8 mouse cellular contexts compared by ENCODE assay signal in the genomic region with DNA sequence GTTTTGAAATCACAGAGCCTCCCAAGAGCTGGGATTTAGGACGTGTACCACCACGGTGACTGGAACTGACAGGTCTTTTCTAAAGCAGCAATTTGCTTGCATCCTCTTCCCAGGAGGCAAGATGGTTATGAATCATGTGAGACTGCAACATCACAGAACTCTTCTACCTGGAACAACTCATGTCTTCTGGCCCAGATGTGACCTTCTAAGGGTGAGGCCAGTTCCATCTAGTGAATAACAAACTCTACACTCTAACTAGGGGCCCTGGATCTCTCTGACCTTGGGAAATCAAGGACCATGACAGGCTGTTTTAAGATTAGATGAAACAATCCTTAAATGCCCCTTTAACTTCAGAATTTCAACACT. TPM values are rescaled to one million over a fixed set of nuclear protein-coding genes. Genes with fewer than 3 reads are reported as not detected.
DNase-seq lines count a peak whose midpoint lies in the region; ATAC-seq and TF ChIP-seq lines count a peak whose summit lies in the region.

No protein-coding gene starts in this region.

- TF ChIP-seq CTCF in forebrain, postnatal 0 days (IDR thresholded peaks at IDR 0.05; ENCODE audit: low read depth) = no peak
- TF ChIP-seq CTCF in intestine, postnatal 0 days (IDR thresholded peaks at IDR 0.05; ENCODE audit: low read depth) = no peak

- H3K4me1 ChIP-seq in forebrain, embryonic 12.5 days = peaks cover 27% of the 10 kb centered on the region
- peaks cover 20% of the 10 kb centered on the region for H3K4me1 ChIP-seq in forebrain, postnatal 0 days (ENCODE audit: insufficient read depth)
- H3K4me1 ChIP-seq in embryonic facial prominence, embryonic 13.5 days = peaks cover 23% of the 10 kb centered on the region
- no peaks in the 10 kb centered on the region; the same call in none of the 2 replicates for H3K4me1 ChIP-seq in intestine, postnatal 0 days (replicated peaks; ENCODE audit: control insufficient read depth, insufficient read depth, low read length)
- H3K4me1 ChIP-seq in midbrain, embryonic 15.5 days = peaks cover 29% of the 10 kb centered on the region

- no peaks in the 10 kb centered on the region for H3K27me3 ChIP-seq in forebrain, embryonic 12.5 days
- no peaks in the 10 kb centered on the region for H3K27me3 ChIP-seq in forebrain, postnatal 0 days (ENCODE audit: insufficient read depth, low read length)
- H3K27me3 ChIP-seq in embryonic facial prominence, embryonic 13.5 days = no peaks in the 10 kb centered on the region
- no peaks in the 10 kb centered on the region for H3K27me3 ChIP-seq in intestine, postnatal 0 days (replicated peaks; ENCODE audit: control insufficient read depth, insufficient read depth, low read length)
- no peaks in the 10 kb centered on the region for H3K27me3 ChIP-seq in midbrain, embryonic 15.5 days (replicated peaks)

- no peak for DNase-seq in forebrain, postnatal 0 days
- no peak for DNase-seq in urinary bladder, adult 18-20 months (ENCODE audit: low spot score in 2 of 2)
- DNase-seq in urinary bladder, postnatal 10 days (ENCODE audit: low spot score) = no peak
- no peak for DNase-seq in lung, postnatal 25 days (ENCODE audit: low spot score)

- WGBS in forebrain, embryonic 12.5 days = 54% methylated on average over 2 of the region's 2 CpGs
- WGBS in forebrain, postnatal 0 days = 21% methylated on average over 2 of the region's 2 CpGs
- 64% methylated on average over 2 of the region's 2 CpGs for WGBS in embryonic facial prominence, embryonic 13.5 days
- WGBS in intestine, postnatal 0 days = 49% methylated on average over 2 of the region's 2 CpGs
- 29% methylated on average over 2 of the region's 2 CpGs for WGBS in midbrain, embryonic 15.5 days

- no peak for ATAC-seq in forebrain, embryonic 12.5 days (ENCODE audit: low FRiP score)
- ATAC-seq in forebrain, postnatal 0 days = no peak
- no peak for ATAC-seq in embryonic facial prominence, embryonic 13.5 days (ENCODE audit: insufficient number of reproducible peaks, insufficient read depth, low FRiP score, low TSS enrichment, low read depth)
- ATAC-seq in intestine, postnatal 0 days = no peak
- no peak for ATAC-seq in midbrain, embryonic 15.5 days (replicated peaks)

- no peaks in the 10 kb centered on the region for H3K9me3 ChIP-seq in forebrain, embryonic 12.5 days
- H3K9me3 ChIP-seq in forebrain, postnatal 0 days (ENCODE audit: low read length) = no peaks in the 10 kb centered on the region
- H3K9me3 ChIP-seq in embryonic facial prominence, embryonic 13.5 days = no peaks in the 10 kb centered on the region
- H3K9me3 ChIP-seq in intestine, postnatal 0 days (ENCODE audit: control insufficient read depth) = no peaks in the 10 kb centered on the region
- H3K9me3 ChIP-seq in midbrain, embryonic 15.5 days = no peaks in the 10 kb centered on the region

- peak overlapping the region; percentile 39 for H3K4me2 ChIP-seq in forebrain, embryonic 12.5 days
- H3K4me2 ChIP-seq in forebrain, postnatal 0 days (ENCODE audit: low read depth) = no peak overlapping the region
- peak overlapping the region; percentile 77 for H3K4me2 ChIP-seq in embryonic facial prominence, embryonic 13.5 days
- H3K4me2 ChIP-seq in intestine, postnatal 0 days (replicated peaks; ENCODE audit: low read depth) = peak overlapping the region; percentile 54
- H3K4me2 ChIP-seq in midbrain, embryonic 15.5 days = peak overlapping the region; percentile 76

- H3K36me3 ChIP-seq in forebrain, embryonic 12.5 days (replicated peaks) = peaks cover 20% of the 10 kb centered on the region
- H3K36me3 ChIP-seq in forebrain, postnatal 0 days (ENCODE audit: insufficient read depth) = peaks cover 12% of the 10 kb centered on the region
- H3K36me3 ChIP-seq in embryonic facial prominence, embryonic 13.5 days = peaks cover 14% of the 10 kb centered on the region
- 0 out of 2 replicates have a peak, but pooled peaks cover 4% of the 10 kb centered on the region for H3K36me3 ChIP-seq in intestine, postnatal 0 days (ENCODE audit: control insufficient read depth, insufficient read depth)
- peaks cover 6% of the 10 kb centered on the region; the same call in 1 of the 2 replicates for H3K36me3 ChIP-seq in midbrain, embryonic 15.5 days (replicated peaks)

- H3K9ac ChIP-seq in forebrain, embryonic 12.5 days = peak overlapping the region; percentile 17; the same call in 1 of the 2 replicates
- H3K9ac ChIP-seq in forebrain, postnatal 0 days = no peak overlapping the region
- peak overlapping the region; percentile 28; the same call in 1 of the 2 replicates for H3K9ac ChIP-seq in embryonic facial prominence, embryonic 13.5 days
- no peak overlapping the region for H3K9ac ChIP-seq in intestine, postnatal 0 days (ENCODE audit: low read depth, low read length)
- H3K9ac ChIP-seq in midbrain, embryonic 15.5 days = no peak overlapping the region

- H3K4me3 ChIP-seq in forebrain, embryonic 12.5 days (replicated peaks) = peak overlapping the region; percentile 5; the same call in 1 of the 2 replicates
- no peak overlapping the region for H3K4me3 ChIP-seq in forebrain, postnatal 0 days (ENCODE audit: low read depth, low read length)
- H3K4me3 ChIP-seq in embryonic facial prominence, embryonic 13.5 days = no peak overlapping the region; the same call in 1 of the 2 replicates
- no peak overlapping the region for H3K4me3 ChIP-seq in intestine, postnatal 0 days (ENCODE audit: low read depth, low read length)
- no peak overlapping the region for H3K4me3 ChIP-seq in midbrain, embryonic 15.5 days

- peak overlapping the region; percentile 47; the same call in 1 of the 2 replicates for H3K27ac ChIP-seq in forebrain, embryonic 12.5 days
- H3K27ac ChIP-seq in forebrain, postnatal 0 days (ENCODE audit: low read depth, low read length) = no peak overlapping the region
- H3K27ac ChIP-seq in embryonic facial prominence, embryonic 13.5 days = no peak overlapping the region
- H3K27ac ChIP-seq in intestine, postnatal 0 days (ENCODE audit: low read depth, low read length) = peak overlapping the region; percentile 29
- H3K27ac ChIP-seq in midbrain, embryonic 15.5 days = no peak overlapping the region

RNA-seq across cellular contexts. Expression of a gene that starts 1.9 kb away (rescaled TPM):
- polyA plus RNA-seq in forebrain, embryonic 12.5 days (2016; fragmentation: Nextera tagmentation; extraction: Ambion mirVana) = 12.4 and 13.3 TPM in 2 replicates
- 17.9 and 18.1 TPM in 2 replicates for total RNA-seq in forebrain, postnatal 0 days (2014; rRNA removed)
- 7.0 and 12.0 TPM in 2 replicates for polyA plus RNA-seq in forebrain, postnatal 0 days (2015; fragmentation: Nextera tagmentation; extraction: Ambion mirVana)
- 12.1 TPM in 2 replicates for polyA plus RNA-seq in embryonic facial prominence, embryonic 13.5 days (2015; fragmentation: Nextera tagmentation; extraction: Ambion mirVana)
- 1.4 and 2.8 TPM in 2 replicates for polyA plus RNA-seq in intestine, postnatal 0 days (2015; fragmentation: Nextera tagmentation; extraction: Ambion mirVana)
- polyA plus RNA-seq in midbrain, embryonic 15.5 days (2015; fragmentation: Nextera tagmentation; extraction: Ambion mirVana) = 11.9 and 12.8 TPM in 2 replicates

RNA-seq across cellular contexts. Expression of a gene that starts 2.1 kb away (rescaled TPM):
- 383 and 388 TPM in 2 replicates for polyA plus RNA-seq in forebrain, embryonic 12.5 days (2016; fragmentation: Nextera tagmentation; extraction: Ambion mirVana)
- 291 and 392 TPM in 2 replicates for total RNA-seq in forebrain, postnatal 0 days (2014; rRNA removed)
- 557 and 565 TPM in 2 replicates for polyA plus RNA-seq in forebrain, postnatal 0 days (2015; fragmentation: Nextera tagmentation; extraction: Ambion mirVana)
- polyA plus RNA-seq in embryonic facial prominence, embryonic 13.5 days (2015; fragmentation: Nextera tagmentation; extraction: Ambion mirVana) = 397 and 401 TPM in 2 replicates
- 779 and 782 TPM in 2 replicates for polyA plus RNA-seq in intestine, postnatal 0 days (2015; fragmentation: Nextera tagmentation; extraction: Ambion mirVana)
- polyA plus RNA-seq in midbrain, embryonic 15.5 days (2015; fragmentation: Nextera tagmentation; extraction: Ambion mirVana) = 526 and 546 TPM in 2 replicates

Comparison
In these comparisons a context has a peak if more than half of its experiments do, and no peak if none do; other contexts are left out.
1. H3K27ac ChIP-seq: peak in forebrain, embryonic 12.5 days (single experiment) and intestine, postnatal 0 days (single experiment); none in forebrain, postnatal 0 days (single experiment), embryonic facial prominence, embryonic 13.5 days (single experiment) and midbrain, embryonic 15.5 days (single experiment).
2. H3K9ac ChIP-seq: peak in forebrain, embryonic 12.5 days (single experiment) and embryonic facial prominence, embryonic 13.5 days (single experiment); none in forebrain, postnatal 0 days (single experiment), intestine, postnatal 0 days (single experiment) and midbrain, embryonic 15.5 days (single experiment).